ENCODE assay signal across 21 mouse cellular contexts in genomic region chr19:47399709-47400108, GRCm38 (mm10).
DNase-seq lines count a peak whose midpoint lies in the region; ATAC-seq and TF ChIP-seq lines count a peak whose summit lies in the region.
"Had no signal": no experiment of that assay in that cellular context is flagged by ENCODE, and none has a peak within 500 bp of the region (broad histone marks: within the 10 kb centered on the region; RNA-seq: fewer than 3 reads in every experiment).

No protein-coding gene starts in this region.

- no peak for TF ChIP-seq CTCF in lung, embryonic 14.5 days (IDR thresholded peaks at IDR 0.05; ENCODE audit: low read depth)

- no peak overlapping the region for H3K9ac ChIP-seq in limb, embryonic 14.5 days (ENCODE audit: low read depth, low read length, severe bottlenecking)
- no peak overlapping the region for H3K9ac ChIP-seq in lung, embryonic 14.5 days
- H3K9ac ChIP-seq: forebrain, embryonic 12.5 days; heart, embryonic 15.5 days; hindbrain, embryonic 13.5 days had no signal

- H3K4me3 ChIP-seq in limb, embryonic 14.5 days (replicated peaks; ENCODE audit: low read length) = no peak overlapping the region
- H3K4me3 ChIP-seq in limb, embryonic 10.5 days = no peak overlapping the region
- H3K4me3 ChIP-seq in lung, embryonic 14.5 days (ENCODE audit: low read depth, low read length) = no peak overlapping the region
- H3K4me3 ChIP-seq: forebrain, embryonic 12.5 days; heart, adult 2 months; heart, embryonic 15.5 days; hindbrain, embryonic 13.5 days had no signal

- TF ChIP-seq POLR2A in limb, embryonic 14.5 days (IDR thresholded peaks at IDR 0.05; ENCODE audit: borderline replicate concordance, extremely low read depth, insufficient read depth, insufficient read length) = no peak

- no peaks in the 10 kb centered on the region for H3K9me3 ChIP-seq in limb, embryonic 14.5 days (ENCODE audit: control insufficient read depth, low read length)
- H3K9me3 ChIP-seq in limb, embryonic 10.5 days (replicated peaks) = no peaks in the 10 kb centered on the region
- no peaks in the 10 kb centered on the region for H3K9me3 ChIP-seq in lung, embryonic 14.5 days (ENCODE audit: low read depth, low read length)
- H3K9me3 ChIP-seq: forebrain, embryonic 12.5 days; heart, embryonic 15.5 days; hindbrain, embryonic 13.5 days had no signal

- 46% methylated on average over 4 of the region's 4 CpGs for WGBS in limb, embryonic 14.5 days
- 94% methylated on average over 4 of the region's 4 CpGs for WGBS in limb, embryonic 10.5 days
- WGBS in lung, embryonic 14.5 days = 45% methylated on average over 4 of the region's 4 CpGs

- H3K27ac ChIP-seq in limb, embryonic 14.5 days (replicated peaks; ENCODE audit: low read depth, low read length) = no peak overlapping the region
- H3K27ac ChIP-seq in limb, embryonic 10.5 days = no peak overlapping the region
- H3K27ac ChIP-seq in lung, embryonic 14.5 days (ENCODE audit: low read depth) = no peak overlapping the region
- H3K27ac ChIP-seq: forebrain, embryonic 12.5 days; heart, adult 2 months; heart, embryonic 15.5 days; hindbrain, embryonic 13.5 days had no signal

- no peak overlapping the region for H3K4me2 ChIP-seq in limb, embryonic 14.5 days (replicated peaks; ENCODE audit: low read depth, low read length, severe bottlenecking)
- H3K4me2 ChIP-seq in lung, embryonic 14.5 days = no peak overlapping the region
- H3K4me2 ChIP-seq: forebrain, embryonic 12.5 days; heart, embryonic 11.5 days; heart, embryonic 15.5 days; hindbrain, embryonic 13.5 days had no signal

- peaks cover 38% of the 10 kb centered on the region for H3K4me1 ChIP-seq in limb, embryonic 14.5 days (ENCODE audit: control insufficient read depth, insufficient read depth, low read length)
- H3K4me1 ChIP-seq in limb, embryonic 10.5 days = peaks cover 36% of the 10 kb centered on the region
- peaks cover 20% of the 10 kb centered on the region for H3K4me1 ChIP-seq in lung, embryonic 14.5 days (ENCODE audit: insufficient read depth)

- peak; percentile 70 for DNase-seq in limb, embryonic 14.5 days (ENCODE audit: low spot score)
- no peak for DNase-seq in limb, embryonic 10.5 days (ENCODE audit: low spot score)
- peak; percentile 73 for DNase-seq in lung, embryonic 14.5 days
- no peak for DNase-seq in lung, postnatal 14 days
- DNase-seq in 3T3-L1 (ENCODE audit: low read depth, low spot score) = peak; percentile 71
- no peak for DNase-seq in embryo, embryonic 10 days (ENCODE audit: low spot score)
- DNase-seq: adrenal gland, adult 2 months; adrenal gland, postnatal 25 days; cerebellum, adult 18-20 months; cerebellum, adult 9-11 months; cerebellum, postnatal 36 days; gastrocnemius, postnatal 10 days; heart, adult 2 months; heart, postnatal 14 days had no signal

- H3K36me3 ChIP-seq in limb, embryonic 14.5 days (ENCODE audit: control insufficient read depth, insufficient read depth, low read length) = no peaks in the 10 kb centered on the region
- peaks cover 11% of the 10 kb centered on the region for H3K36me3 ChIP-seq in limb, embryonic 10.5 days
- H3K36me3 ChIP-seq in lung, embryonic 14.5 days (ENCODE audit: insufficient read depth) = 0 out of 2 replicates have a peak, but pooled peaks cover 4% of the 10 kb centered on the region
- H3K36me3 ChIP-seq: hindbrain, embryonic 13.5 days had no signal

- H3K27me3 ChIP-seq in limb, embryonic 14.5 days (ENCODE audit: control insufficient read depth, insufficient read depth, low read length) = no peaks in the 10 kb centered on the region
- H3K27me3 ChIP-seq in limb, embryonic 10.5 days (ENCODE audit: low read depth, poor library complexity, severe bottlenecking) = no peaks in the 10 kb centered on the region
- H3K27me3 ChIP-seq in lung, embryonic 14.5 days (ENCODE audit: insufficient read depth, low read length) = no peaks in the 10 kb centered on the region
- H3K27me3 ChIP-seq: CH12.LX; forebrain, embryonic 12.5 days; heart, embryonic 15.5 days; hindbrain, embryonic 13.5 days had no signal

- no peak; the same call in 1 of the 2 replicates for ATAC-seq in limb, embryonic 14.5 days (ENCODE audit: low FRiP score, low read depth)
- ATAC-seq in lung, embryonic 14.5 days (ENCODE audit: insufficient read depth) = no peak
- peak; percentile 6; the same call in 1 of the 2 replicates for ATAC-seq in granulocyte monocyte progenitor cell, adult 5-6 weeks (replicated peaks; ENCODE audit: poor library complexity, severe bottlenecking)
- ATAC-seq: forebrain, embryonic 16.5 days had no signal

Comparison
In these comparisons a context has a peak if more than half of its experiments do, and no peak if none do; other contexts are left out.
1. DNase-seq: peak in limb, embryonic 14.5 days (single experiment), lung, embryonic 14.5 days (single experiment) and 3T3-L1 (single experiment); none in limb, embryonic 10.5 days (single experiment), lung, postnatal 14 days (single experiment) and embryo, embryonic 10 days (single experiment).